Mouse (Mus musculus): ENCODE data around the gene Son.
"Not testable (repeated sequence)": the region's sequence is repeated elsewhere in the genome, so short reads cannot be mapped to it uniquely, and the experiment has no call there.

The Son gene

DNA sequence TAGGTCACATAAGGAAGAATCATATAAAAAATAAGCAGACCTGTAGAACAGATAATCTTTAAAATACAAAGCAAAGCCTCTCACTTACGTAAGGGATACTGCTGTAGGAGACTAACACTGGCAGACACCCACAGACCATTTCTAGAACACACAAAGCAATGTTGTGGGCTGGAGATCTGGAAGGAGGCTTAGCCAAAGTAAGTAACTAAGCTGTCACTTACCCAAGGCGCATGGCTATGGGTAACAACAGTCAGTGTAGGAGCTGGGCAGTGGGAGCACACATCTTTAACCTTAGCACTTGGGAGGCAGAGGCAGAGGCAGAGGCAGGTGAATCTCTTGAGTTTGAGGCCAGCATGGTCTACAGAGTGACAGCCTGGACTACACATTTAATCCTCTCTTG, 7.7 kb upstream of the Son start:
- DNase-seq (ENCODE audit: low spot score): no peak

DNA sequence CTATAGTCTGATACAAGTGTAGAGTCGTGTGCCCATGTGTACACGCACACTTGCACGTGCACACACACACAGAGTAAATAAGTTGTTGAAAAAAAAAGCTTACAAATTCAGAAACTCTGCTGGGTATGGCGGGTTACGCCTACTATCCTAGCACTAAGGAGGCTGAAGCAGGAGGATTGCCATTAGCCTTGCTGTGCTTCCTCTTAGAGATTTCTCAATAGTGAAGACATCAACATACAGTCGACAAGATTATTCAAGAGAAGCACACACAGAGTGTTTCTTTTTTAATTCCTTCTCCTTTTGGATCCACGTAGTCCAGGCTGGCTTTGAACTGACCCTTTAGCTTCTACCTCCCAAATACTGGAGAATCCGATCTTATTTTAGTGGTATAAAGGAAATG, 7.1 kb upstream of the Son start:
- DNase-seq (ENCODE audit: low spot score): no peak

DNA sequence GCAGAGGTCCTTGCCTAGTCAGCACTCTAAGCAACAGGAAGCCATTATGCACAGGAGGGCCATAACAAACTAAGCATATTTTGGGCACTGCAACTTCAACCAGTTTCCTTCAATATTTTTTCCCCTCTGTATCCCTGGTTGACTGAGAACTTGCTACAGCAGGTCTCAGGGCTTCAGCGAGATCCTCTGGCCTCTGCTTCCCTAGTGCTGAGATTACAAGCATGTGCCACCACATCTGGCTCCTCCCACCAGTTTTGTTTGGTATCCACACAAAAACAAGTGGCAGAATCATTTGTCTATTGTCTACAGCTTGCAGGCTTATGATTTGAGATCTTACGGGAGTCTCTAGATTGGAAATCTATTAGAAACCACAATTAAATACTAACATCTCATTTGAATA, 2.4 kb upstream of the Son start:
- no peak for DNase-seq (ENCODE audit: low spot score)

DNA sequence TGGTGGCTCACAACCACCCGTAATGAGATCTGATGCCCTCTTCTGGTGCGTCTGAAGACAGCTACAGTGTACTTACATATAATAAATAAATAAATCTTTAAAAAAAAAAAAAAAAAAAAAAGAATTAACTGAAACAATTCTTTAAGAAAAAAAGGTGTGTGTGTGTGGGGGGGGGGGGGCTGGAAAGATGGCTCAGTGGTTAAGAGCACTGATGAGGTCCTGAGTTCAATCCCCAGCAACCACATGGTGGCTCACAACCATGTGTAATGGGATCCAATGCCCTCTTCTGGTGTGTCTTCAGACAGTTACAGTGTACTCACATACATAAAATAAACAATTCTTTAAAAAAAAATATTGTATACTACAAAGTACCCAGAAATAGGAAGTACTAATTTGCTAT, 1.9 kb upstream of the Son start:
- DNase-seq (ENCODE audit: low spot score): not testable (repeated sequence)

DNA sequence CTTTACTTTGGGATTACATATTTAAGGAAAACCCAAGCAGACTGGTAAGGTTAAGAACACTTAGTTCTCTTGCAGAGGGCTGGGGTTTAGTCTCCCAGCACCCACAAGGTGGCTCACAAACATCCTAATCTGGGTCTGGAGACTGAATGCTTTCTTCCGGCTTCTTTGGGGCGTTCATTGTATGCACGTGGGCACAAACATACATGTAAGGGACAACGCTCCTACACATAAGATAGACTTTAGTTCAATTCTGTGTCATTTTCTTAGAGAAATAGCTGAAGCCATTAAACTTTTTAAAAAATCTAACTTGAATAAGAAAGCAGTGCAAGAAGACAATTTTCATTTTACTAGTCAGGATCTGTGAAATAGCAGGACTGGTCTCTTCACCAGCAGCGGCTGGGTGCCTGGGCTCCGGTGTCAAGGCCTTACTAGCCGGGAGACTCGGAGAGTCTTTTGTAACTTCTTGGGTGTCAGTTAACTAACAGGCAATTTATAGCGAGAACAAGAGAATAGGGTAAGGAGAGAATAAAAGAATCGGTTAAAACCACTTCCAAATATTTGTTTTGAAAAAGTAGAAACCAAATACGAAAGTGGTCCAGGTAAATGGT, 1.2 kb upstream of the Son start:
- DNase-seq (ENCODE audit: low spot score): no peak

DNA sequence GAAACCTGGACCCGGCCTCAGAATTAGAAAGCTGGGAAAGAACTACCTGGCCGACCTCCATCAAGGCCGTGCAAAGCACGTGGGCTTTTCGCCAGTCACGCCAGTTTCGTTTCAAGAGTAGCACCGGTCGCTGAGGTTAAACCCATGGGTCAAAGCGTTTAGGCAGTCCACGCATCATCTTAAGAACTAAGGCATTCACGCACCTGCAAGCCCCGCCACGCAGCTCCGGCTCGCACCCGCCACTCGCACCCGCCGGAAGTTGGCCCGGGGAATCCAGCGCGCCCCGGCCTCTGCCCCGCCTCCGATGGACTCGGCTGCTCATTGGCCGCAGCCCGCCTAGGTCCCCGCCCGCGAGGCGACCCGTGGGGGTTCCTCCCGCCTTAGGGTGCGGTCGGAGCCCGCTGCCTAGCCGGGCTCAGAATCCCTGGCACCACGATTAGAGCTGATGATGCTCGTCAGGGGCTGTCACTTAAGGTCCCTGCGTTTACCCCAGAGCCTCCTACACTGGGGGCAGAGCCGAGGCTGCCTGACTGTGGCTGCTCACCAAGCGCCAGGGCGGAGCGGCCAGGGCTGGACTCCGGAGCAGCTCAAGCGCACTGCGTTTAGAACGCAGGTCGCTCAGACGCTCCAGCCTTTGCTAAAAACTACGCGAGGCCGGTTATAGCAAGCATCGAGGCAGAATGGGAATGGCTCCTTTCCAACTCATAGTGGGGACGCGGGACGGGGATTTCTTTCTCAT, 456 bp upstream of the Son start, which contains the start of gene Gart:
Gene Gart, minus strand, starts transcription at position 272 of the 739 bp plus-strand sequence.
- DNase-seq (ENCODE audit: low spot score): peak; percentile 69

DNA sequence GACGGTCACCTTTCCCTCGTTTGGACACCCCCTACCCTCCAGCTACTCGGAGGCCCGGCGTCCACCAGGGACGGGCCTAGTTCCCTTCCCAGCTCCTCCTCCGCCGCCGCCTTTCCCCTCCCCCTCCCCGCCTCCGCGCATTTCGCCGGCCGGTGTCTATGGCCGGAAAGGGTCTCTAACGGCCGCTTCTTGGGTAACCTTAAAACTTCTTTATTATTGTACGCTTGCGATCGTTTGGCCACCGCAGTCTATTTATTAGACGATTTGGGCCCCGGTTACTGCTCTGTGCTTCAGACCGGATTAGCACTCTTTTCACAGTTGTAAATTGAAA, 879 bp downstream of the Son start:
- no peak for DNase-seq (ENCODE audit: low spot score)

DNA sequence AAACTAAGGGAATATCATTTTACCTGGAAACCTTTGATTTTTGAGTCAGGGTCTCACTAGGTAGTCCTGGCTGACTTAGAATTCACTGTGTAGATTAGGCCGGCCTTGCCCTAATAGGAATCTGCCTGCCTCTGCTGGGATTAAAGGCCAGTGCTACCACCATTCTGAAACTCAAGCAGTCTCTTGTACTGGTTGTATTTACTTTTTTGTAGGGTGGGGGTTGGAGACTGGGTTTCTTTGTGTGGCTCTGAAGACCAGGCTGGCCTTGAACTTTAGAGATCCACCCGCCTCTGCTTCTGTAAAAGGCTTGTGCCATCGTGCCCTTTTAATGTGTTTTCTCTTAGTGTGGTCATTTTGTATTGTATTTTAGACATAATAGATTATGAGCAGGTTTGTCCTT, 1.9 kb downstream of the Son start:
- no peak for DNase-seq (ENCODE audit: low spot score)

DNA sequence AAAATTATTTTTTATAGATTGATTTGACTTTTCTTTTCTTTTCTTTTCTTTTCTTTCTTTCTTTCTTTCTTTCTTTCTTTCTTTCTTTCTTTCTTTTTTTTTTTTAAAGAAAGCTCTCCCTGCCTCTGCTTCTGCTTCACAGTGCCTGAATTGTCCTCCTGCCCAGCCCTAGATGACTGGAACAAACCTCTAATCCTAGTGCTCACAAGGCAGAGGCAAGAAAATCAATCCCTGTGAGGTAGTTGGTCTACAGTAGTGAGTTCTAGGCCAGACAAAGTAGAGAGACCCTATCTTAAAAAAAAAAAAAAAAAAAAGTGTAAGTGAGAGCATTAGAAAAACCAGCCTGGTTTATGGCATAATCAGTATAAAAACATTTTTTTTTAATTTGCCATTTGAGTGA, 2.5 kb downstream of the Son start:
- DNase-seq (ENCODE audit: low spot score): no peak

DNA sequence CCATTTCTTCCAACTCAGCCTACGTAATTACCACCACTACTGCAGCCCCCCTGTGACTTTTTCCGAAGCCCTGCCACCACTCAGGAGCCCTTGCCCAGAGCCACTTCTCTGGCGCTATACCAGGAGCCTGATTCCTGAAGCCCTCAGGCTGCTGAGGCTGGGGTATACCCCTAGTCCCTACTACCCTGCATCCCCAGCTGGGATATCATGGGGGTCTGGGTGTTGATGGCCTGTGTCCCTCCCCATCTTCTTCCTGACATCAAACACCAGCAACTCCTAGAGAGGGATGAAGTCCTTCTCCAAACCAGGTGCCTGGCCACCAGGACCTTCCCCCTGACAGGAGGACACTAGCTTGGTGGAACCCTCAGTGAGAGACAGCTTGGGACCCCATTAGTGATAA, 4.9 kb downstream of the Son start:
- no peak for DNase-seq (ENCODE audit: low spot score)

DNA sequence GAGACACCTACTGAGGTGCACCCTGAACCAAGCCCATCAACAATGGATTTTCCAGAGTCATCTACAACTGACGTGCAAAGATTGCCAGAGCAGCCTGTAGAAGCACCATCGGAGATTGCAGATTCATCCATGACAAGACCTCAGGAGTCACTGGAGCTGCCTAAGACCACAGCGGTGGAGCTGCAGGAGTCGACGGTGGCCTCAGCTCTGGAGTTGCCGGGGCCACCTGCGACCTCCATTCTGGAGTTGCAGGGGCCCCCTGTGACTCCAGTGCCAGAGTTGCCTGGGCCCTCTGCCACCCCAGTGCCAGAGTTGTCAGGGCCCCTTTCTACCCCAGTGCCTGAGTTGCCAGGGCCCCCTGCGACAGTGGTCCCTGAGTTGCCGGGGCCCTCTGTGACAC, 8.0 kb downstream of the Son start:
- DNase-seq (ENCODE audit: low spot score): no peak

DNA sequence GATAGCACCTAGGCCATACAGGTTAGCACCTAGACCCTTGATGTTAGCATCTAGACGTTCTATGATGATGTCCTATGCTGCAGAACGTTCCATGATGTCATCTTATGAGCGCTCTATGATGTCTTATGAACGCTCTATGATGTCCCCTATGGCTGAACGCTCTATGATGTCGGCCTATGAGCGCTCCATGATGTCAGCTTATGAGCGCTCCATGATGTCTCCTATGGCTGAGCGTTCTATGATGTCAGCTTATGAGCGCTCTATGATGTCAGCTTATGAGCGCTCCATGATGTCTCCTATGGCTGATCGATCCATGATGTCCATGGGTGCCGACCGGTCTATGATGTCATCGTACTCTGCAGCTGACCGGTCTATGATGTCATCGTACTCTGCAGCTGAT, 10.0 kb downstream of the Son start:
- DNase-seq (ENCODE audit: low spot score): no peak

DNA sequence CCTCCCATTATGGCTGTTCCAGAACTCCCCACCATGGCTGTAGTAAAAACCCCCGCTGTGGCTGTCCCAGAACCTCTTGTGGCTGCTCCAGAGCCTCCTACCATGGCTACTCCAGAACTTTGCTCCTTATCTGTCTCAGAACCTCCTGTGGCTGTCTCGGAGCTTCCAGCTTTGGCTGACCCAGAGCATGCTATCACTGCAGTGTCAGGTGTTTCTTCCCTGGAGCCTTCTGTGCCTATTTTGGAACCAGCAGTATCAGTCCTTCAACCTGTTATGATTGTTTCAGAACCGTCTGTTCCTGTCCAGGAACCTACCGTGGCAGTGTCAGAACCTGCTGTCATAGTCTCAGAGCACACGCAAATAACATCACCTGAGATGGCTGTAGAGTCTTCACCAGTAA, 11.2 kb downstream of the Son start:
- DNase-seq (ENCODE audit: low spot score): no peak

DNA sequence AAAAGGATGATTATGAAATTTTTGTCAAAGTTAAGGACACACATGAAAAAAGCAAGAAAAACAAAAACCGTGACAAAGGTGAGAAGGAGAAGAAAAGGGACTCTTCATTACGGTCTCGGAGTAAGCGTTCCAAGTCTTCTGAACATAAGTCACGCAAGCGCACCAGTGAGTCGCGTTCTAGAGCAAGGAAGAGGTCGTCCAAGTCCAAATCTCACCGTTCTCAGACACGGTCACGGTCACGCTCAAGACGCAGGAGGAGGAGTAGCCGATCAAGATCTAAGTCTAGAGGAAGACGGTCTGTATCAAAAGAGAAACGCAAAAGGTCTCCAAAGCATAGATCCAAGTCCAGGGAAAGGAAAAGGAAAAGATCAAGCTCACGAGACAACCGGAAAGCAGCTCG, 12.5 kb downstream of the Son start:
- no peak for DNase-seq (ENCODE audit: low spot score)

DNA sequence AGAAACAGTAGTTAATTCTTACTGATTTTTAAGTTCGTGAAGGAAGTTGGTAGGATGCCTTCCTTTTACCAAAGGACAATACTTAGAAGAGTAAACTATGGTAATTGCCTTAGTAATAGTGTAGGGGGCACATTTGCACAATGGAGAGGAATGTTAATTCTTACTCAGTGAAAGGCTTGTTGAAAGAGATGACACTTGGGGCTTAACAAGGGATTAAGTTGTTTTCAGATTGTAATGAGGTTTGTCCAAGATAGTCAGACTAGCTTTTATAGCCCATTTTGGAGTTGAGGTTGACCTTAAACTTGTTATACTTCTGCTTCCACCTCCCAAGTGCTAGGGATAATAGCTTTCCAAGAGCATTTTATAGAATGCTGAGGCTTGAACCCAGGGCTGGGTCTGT, 14.1 kb downstream of the Son start:
- DNase-seq (ENCODE audit: low spot score): no peak

DNA sequence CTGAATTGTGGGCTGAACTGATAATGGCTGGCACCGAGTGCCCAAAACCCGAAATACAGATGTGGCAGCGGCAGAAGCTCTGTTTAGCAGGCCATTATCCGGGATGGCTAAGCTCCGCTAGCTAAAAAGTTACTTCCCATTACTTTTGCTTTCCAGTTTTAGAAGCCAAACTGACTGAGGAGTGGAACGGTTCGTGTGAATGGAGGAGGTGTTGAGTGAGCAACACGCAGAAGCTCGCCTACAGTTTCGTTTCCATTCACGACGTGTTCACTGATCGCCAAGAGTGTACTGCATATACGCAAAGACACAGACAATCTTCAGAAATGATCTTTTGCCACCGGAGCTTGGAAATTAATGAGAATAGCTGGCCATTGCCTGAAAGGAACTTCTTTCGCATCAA, 15.0 kb downstream of the Son start:
- DNase-seq (ENCODE audit: low spot score): no peak

DNA sequence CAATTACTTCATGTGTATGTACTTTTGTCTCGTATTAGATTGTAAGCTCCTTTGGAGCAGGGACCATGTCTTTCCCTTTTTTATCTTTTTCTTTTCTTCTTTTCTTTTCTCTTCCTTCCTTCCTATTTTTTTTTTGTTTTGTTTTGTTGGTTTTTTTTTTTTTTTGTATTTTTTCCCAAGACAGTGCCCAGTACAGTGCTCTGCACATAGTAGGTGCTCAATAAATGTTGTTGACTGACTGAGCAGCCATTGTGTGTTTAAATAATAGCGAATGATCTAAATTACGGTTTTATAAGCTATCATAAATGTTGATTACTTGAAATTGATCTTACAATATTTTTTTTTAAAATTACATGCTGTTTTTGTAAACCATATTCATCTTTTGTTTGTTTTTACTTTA, 16.5 kb downstream of the Son start:
- no peak for DNase-seq (ENCODE audit: low spot score)

DNA sequence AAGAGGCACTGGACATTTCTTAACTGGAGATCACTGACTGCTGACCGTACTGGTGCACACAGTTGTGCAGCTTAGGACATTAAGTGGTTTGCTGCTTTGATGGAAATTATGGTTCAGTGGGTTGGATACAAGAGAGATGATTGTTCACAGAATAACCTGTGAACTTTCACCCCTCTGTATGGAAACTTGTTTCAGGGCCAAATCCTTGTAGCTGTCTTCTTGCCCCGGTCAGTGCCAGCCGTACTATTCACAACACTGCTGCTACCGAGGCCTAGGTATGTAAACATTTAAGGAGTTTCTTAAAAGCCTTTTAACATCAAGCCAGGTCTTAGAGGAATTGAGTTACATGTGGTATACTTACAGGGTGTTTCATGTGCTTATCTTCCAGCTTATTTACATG, 27.2 kb downstream of the Son start:
- no peak for DNase-seq (ENCODE audit: low spot score)

DNA sequence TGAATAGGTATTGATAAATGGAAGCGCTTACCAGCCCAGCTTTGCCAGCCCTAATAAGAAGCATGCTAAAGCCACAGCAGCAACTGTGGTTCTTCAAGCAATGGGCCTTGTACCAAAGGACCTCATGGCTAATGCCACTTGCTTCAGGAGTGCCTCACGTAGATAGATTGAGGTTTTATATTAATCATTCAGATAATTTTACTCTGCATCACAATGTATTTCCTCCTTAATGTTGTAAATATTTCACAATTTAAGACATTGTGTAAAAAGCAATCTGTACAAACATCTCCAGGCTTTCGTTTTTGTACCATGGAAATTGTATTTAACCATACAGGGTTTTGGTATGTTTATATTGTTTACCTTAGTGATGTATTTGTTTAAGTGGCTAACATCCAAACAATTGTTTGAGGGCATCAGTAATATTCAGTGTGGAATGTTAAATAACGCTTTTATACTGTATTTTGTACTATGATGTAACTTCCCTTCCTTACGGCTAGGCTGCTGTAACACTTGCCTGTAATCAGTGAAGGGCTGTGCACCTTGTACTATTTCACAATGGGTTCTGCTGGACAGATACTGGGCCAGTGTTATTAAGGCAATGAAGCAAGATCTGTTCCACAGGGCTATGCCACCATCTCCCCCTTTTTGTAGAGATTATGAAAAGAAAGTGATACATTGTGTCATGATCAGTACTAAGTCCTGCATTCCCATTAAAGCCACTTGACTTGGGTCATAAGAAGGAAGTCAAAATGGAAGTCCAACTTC, 31.0 kb downstream of the Son start:
- no peak for DNase-seq (ENCODE audit: low spot score)

DNA sequence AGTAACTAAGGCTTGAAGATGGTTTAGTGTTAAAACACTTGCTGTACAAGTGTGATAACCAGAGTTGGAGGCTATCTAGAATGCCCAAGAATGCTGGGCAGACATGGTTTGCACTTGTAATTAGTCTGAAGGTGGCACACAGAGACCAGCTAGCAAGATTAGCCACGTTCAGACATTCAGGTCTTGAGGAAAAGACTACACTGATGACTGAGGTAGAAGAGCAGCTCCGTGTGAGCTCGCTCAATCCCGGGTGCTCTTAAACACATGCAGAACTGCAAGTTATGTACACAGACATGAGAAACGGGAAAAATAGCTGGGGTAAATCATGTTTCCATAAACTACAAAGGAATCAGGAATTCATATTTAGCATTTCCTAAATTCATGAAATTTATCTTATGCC, 33.4 kb downstream of the Son start:
- no peak for DNase-seq (ENCODE audit: low spot score)

DNA sequence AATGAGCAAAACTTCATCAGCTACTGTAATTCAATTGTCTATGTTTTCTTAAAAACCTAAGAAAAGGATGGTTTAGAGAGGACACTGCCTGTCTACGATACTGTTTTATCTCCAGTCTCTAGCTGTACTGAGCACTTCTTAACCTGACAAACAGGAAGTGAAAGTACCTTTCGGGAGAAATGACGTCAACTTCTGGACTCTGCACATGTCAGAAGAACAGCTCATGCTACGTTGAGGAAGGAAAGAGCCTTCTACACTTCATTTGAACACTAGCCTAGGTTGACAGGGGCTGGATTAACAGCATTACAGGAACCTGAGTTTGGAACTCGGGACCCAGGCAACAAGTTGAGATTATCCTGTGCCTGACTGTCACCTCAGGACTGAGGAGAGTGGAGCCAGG, 38.2 kb downstream of the Son start:
- no peak for DNase-seq (ENCODE audit: low spot score)

DNA sequence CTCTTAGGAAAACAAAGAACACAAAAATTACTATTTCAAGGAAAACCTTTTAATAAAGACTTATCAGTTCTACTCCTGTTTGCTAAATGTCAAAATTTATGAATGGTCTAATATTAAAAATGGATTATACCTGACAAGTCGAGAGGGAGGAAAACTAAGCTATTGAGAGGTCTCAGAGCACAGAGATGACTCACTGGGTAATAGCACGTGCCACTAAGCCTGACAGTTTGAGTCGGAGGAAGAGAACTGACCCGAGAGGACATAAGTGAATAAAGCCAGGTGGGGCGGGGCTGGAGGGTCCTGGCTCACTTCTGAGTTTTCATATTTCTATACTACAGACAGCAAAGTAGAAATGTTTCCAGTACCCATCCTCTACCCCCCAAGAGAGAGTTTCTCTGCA, 39.1 kb downstream of the Son start:
- DNase-seq (ENCODE audit: low spot score): no peak

DNA sequence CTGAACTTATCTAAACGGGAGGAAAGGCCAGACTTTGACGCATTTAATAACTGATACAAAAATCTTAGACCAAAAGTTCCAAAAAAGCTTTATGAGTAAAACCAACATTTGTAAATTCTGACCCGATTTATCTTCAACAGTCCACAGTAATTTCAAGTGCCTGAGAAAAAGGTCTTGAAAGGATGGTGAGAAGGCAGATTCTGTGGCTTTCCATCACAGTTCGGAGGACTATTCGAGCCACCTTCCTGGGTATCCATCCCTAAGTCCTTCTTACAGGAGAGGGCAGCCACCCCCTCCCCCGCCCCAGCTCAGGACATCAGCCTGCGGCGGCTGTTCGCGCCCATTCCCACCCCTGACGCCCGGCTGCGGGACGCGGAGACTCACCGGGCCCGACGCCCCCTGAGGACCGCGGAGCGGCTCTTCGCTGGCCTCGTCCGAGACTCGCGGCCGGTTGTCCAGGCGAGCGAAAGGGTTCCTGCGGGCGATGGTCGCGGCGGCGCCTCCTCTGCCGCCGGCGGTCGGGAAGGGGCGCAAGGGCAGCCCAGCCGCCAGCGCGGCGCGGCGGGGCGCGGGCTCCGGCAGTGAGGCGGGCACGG, 40.8 kb downstream of the Son start:
- no peak for DNase-seq (ENCODE audit: low spot score)

All from layer of hippocampus, adult 9-10 months (tissue).